Mouse (Mus musculus): ENCODE data around the gene Atp6v0d1. TPM values are rescaled to one million over a fixed set of nuclear protein-coding genes. Genes with fewer than 3 reads are reported as not detected.

Gene Atp6v0d1
- polyA plus RNA-seq, 1 experiment from 2014 or later = 64.5 TPM

DNA sequence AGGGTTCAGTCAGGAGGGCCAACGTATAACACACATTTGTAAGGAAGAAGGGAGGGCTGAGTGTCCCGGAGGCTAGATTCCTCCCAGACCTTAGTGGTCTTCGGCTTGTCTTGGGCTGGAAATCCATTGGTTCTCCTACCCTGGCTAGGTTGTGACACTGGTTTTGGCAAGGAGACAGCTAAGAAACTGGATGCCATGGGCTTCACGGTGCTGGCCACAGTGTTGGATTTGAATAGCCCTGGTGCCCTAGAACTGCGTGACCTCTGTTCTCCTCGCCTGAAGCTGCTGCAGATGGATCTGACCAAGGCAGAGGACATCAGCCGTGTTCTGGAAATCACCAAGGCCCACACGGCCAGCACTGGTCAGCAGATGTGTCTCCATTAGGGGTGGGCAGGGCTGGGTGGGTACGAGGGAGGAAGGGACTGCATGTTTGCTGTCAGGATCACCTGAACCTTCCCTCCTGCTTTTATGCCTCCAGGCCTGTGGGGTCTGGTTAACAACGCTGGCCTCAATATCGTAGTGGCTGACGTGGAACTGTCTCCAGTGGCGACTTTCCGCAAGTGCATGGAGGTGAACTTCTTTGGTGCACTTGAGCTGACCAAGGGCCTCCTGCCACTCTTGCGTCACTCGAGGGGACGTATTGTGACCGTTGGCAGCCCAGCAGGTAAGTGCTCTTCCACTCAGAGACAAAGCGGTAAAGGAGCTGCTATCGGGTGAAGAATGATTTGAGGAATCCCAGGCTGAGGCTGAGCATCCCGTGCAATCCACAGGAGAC is 43.7 kb downstream of the Atp6v0d1 start:
- Histone ChIP-seq H3K4me2 (ENCODE audit: low read length) (no peak overlapping the region), H3K4me3 (ENCODE audit: control insufficient read depth in 1 of 2, insufficient read depth in 1 of 2, low read depth in 1 of 2, low read length in 2 of 2) (no peak overlapping the region), H3K4me1 (ENCODE audit: control insufficient read depth in 2 of 2, insufficient read depth in 2 of 2, low read length in 2 of 2) (peaks cover 6 to 21% of the 10 kb centered on the region in 2 experiments; a peak in 3 of 4 replicates), H3K36me3 (ENCODE audit: control insufficient read depth, insufficient read depth, low read length) (peaks cover 40% of the 10 kb centered on the region), H3K27me3 (ENCODE audit: control insufficient read depth, insufficient read depth, low read length) (peaks cover 23% of the 10 kb centered on the region), H3K9me3 (ENCODE audit: control insufficient read depth, low read length) (no peaks in the 10 kb centered on the region), H3K9ac (ENCODE audit: low read length) (no peak overlapping the region), H3K27ac (replicated peaks in 1 of 2; ENCODE audit: control insufficient read depth in 1 of 2, insufficient read depth in 1 of 2, low read depth in 2 of 2, low read length in 2 of 2) (no peak overlapping the region)
- 79% methylated on average over 21 of the region's 21 CpGs for WGBS
- no peak for ATAC-seq (ENCODE audit: insufficient number of reproducible peaks, insufficient read depth, low FRiP score, low read depth)

DNA sequence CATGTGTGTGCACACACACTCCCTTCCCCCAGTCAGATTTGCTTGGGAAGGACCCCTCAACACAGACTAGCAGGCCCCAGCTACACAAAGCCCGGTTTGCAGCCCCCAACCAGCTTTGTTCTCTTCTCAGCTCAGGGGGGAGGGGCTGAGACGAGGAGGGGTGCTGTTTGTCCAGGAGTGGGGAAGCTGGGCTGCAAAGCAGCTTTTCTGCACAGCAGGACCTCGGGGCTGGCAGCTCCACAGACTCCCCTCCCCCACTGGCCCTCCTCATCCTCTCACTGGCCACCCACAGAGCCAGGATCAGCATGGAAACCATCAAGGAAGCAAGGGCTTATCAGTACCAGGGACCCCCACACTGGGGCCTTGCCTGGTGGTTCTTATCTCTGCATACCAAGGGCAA is 44.8 kb downstream of the Atp6v0d1 start:
- ATAC-seq (ENCODE audit: insufficient number of reproducible peaks, insufficient read depth, low FRiP score, low read depth) = no peak
- H3K9ac ChIP-seq (ENCODE audit: low read length) = no peak overlapping the region
- no peak overlapping the region for H3K27ac ChIP-seq (replicated peaks in 1 of 2; ENCODE audit: control insufficient read depth in 1 of 2, insufficient read depth in 1 of 2, low read depth in 2 of 2, low read length in 2 of 2)
- no peak overlapping the region for H3K4me3 ChIP-seq (ENCODE audit: control insufficient read depth in 1 of 2, insufficient read depth in 1 of 2, low read depth in 1 of 2, low read length in 2 of 2)
- H3K4me2 ChIP-seq (ENCODE audit: low read length) = no peak overlapping the region
- no peaks in the 10 kb centered on the region for H3K9me3 ChIP-seq (ENCODE audit: control insufficient read depth, low read length)
- peaks cover 9 to 24% of the 10 kb centered on the region in 2 experiments; a peak in 3 of 4 replicates for H3K4me1 ChIP-seq (ENCODE audit: control insufficient read depth in 2 of 2, insufficient read depth in 2 of 2, low read length in 2 of 2)
- H3K36me3 ChIP-seq (ENCODE audit: control insufficient read depth, insufficient read depth, low read length) = peaks cover 34% of the 10 kb centered on the region
- peaks cover 35% of the 10 kb centered on the region for H3K27me3 ChIP-seq (ENCODE audit: control insufficient read depth, insufficient read depth, low read length)
- WGBS = 3% methylated on average over 3 of the region's 3 CpGs

DNA sequence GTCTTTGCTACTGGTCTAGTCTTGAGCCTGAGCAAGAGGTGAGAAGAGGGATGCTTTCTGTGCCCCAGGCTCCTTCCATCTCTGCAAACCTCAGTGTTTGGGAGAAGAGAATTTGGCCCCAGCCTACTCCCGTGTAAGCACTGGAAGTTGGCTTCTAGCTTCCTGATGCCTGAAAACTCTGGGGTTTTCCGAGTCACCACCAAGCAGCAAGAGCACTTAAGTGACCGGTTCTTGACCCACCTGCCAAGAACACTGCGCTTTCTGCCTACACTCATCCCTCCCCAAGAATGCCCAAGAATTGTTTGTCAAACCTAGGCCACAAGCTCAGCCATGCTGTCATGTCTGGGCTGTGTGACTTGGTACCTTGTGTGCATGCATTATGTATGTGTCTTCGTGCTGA is 45.3 kb downstream of the Atp6v0d1 start:
- Histone ChIP-seq H3K27me3 (ENCODE audit: control insufficient read depth, insufficient read depth, low read length) (peaks cover 35% of the 10 kb centered on the region), H3K9ac (ENCODE audit: low read length) (no peak overlapping the region), H3K4me1 (ENCODE audit: control insufficient read depth in 2 of 2, insufficient read depth in 2 of 2, low read length in 2 of 2) (peaks cover 10 to 24% of the 10 kb centered on the region in 2 experiments; a peak in 3 of 4 replicates), H3K27ac (replicated peaks in 1 of 2; ENCODE audit: control insufficient read depth in 1 of 2, insufficient read depth in 1 of 2, low read depth in 2 of 2, low read length in 2 of 2) (no peak overlapping the region), H3K9me3 (ENCODE audit: control insufficient read depth, low read length) (no peaks in the 10 kb centered on the region), H3K4me2 (ENCODE audit: low read length) (no peak overlapping the region), H3K36me3 (ENCODE audit: control insufficient read depth, insufficient read depth, low read length) (peaks cover 33% of the 10 kb centered on the region), H3K4me3 (ENCODE audit: control insufficient read depth in 1 of 2, insufficient read depth in 1 of 2, low read depth in 1 of 2, low read length in 2 of 2) (no peak overlapping the region)
- 43% methylated on average over 5 of the region's 5 CpGs for WGBS
- ATAC-seq (ENCODE audit: insufficient number of reproducible peaks, insufficient read depth, low FRiP score, low read depth) = no peak

DNA sequence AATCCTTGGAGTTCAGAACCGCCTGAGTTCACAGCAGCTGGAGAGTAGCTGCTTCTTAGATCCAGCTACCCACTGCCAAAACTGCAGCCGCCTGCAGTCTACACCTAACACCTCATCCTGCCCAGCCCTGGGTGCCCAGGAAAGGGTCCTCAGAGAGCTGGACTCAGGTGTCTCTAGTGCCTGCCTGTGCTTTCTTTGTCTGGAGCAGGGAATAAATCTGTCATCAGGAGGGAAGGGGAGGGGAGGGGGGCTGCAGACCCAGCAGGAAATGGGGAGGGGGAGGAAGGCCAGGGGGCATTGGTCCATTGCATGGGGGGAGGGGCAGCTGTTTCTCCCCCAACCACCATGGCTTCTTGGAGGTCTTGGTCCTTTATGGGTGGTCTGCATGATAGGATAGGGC is 46.3 kb downstream of the Atp6v0d1 start:
- Histone ChIP-seq H3K27me3 (ENCODE audit: control insufficient read depth, insufficient read depth, low read length) (peaks cover 35% of the 10 kb centered on the region), H3K4me3 (ENCODE audit: control insufficient read depth in 1 of 2, insufficient read depth in 1 of 2, low read depth in 1 of 2, low read length in 2 of 2) (peak overlapping the region in 1 of 2 experiments; percentile 58; a peak in 1 of 4 replicates), H3K36me3 (ENCODE audit: control insufficient read depth, insufficient read depth, low read length) (peaks cover 24% of the 10 kb centered on the region), H3K27ac (replicated peaks in 1 of 2; ENCODE audit: control insufficient read depth in 1 of 2, insufficient read depth in 1 of 2, low read depth in 2 of 2, low read length in 2 of 2) (no peak overlapping the region), H3K4me1 (ENCODE audit: control insufficient read depth in 2 of 2, insufficient read depth in 2 of 2, low read length in 2 of 2) (peaks cover 12 to 24% of the 10 kb centered on the region in 2 experiments; a peak in 3 of 4 replicates), H3K9ac (ENCODE audit: low read length) (no peak overlapping the region), H3K4me2 (ENCODE audit: low read length) (peak overlapping the region; percentile 98; the same call in 1 of the 2 replicates), H3K9me3 (ENCODE audit: control insufficient read depth, low read length) (no peaks in the 10 kb centered on the region)
- ATAC-seq (ENCODE audit: insufficient number of reproducible peaks, insufficient read depth, low FRiP score, low read depth) = no peak
- WGBS = 14% methylated on average over 2 of the region's 2 CpGs

DNA sequence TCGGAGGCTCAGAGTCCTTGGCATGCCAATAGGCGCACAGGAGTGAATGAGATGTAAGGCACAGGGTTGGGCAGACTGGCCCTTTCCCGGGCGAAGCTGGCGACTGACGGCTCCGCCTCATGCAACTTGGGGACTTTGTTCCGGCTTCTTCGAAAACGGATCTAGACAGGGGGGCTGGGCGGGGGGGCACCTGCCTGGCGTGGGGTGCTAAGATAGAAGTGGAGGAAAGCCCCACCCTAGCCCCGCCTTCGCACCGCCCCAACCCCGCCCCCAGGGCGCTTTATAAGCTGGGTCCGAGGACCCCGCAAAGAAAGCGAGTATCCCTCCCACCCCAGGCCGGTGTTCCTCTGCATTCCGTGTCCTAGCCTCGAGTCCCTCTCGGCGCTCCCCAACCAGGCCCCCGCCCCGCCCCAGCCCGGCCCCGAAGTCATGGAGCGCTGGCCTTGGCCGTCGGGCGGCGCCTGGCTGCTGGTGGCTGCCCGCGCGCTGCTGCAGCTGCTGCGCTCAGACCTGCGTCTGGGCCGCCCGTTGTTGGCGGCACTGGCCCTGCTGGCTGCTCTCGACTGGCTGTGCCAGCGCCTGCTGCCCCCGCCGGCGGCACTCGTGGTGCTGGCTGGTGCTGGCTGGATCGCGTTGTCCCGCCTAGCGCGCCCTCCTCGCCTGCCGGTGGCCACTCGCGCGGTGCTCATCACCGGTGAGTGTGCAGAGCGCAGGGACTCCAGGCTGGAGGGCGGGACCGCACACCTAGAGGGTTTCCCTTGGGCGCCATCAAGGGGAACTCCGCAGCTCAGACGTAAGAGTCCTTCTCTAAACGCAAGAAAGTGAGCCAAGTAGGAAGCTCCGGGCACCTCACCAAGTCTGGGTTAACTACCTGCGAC is 47.2 kb downstream of the Atp6v0d1 start, which contains the start of gene Hsd11b2:
Gene Hsd11b2, plus strand, starts transcription at position 320 of the 878 bp plus-strand sequence.
- Histone ChIP-seq H3K27me3 (ENCODE audit: control insufficient read depth, insufficient read depth, low read length) (peaks cover 35% of the 10 kb centered on the region), H3K9ac (ENCODE audit: low read length) (peak within 1 kb of the TSS; percentile 68), H3K4me1 (ENCODE audit: control insufficient read depth in 2 of 2, insufficient read depth in 2 of 2, low read length in 2 of 2) (peaks cover 13 to 24% of the 10 kb centered on the region in 2 experiments; a peak in 3 of 4 replicates), H3K36me3 (ENCODE audit: control insufficient read depth, insufficient read depth, low read length) (peaks cover 16% of the 10 kb centered on the region), H3K9me3 (ENCODE audit: control insufficient read depth, low read length) (no peaks in the 10 kb centered on the region), H3K27ac (replicated peaks in 1 of 2; ENCODE audit: control insufficient read depth in 1 of 2, insufficient read depth in 1 of 2, low read depth in 2 of 2, low read length in 2 of 2) (no peak within 1 kb of the TSS), H3K4me3 (ENCODE audit: control insufficient read depth in 1 of 2, insufficient read depth in 1 of 2, low read depth in 1 of 2, low read length in 2 of 2) (peak within 1 kb of the TSS; percentile 49 to 58), H3K4me2 (ENCODE audit: low read length) (peak within 1 kb of the TSS; percentile 98)
- no peak for ATAC-seq (ENCODE audit: insufficient number of reproducible peaks, insufficient read depth, low FRiP score, low read depth)
- WGBS = under 1% methylated on average over 57 of the region's 68 CpGs

DNA sequence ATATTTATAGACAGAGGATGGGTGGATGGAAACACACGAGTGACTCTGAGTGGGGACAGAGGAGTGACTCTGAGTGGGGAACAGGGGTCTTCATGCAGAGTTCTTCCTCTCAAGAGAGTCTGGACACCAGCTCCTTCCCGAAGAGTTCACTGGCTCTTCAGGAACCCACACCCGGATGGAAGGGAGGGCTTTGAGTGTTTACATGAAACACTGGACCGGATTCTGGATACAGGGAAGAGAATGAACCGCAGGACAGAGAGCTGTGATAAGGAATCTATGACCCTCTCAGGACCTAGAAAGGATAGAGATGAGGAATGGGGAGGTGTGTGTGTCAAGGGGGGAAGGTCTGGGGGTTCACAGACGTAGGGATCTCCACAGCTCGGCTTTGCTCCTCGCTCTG is 48.5 kb downstream of the Atp6v0d1 start:
- peaks cover 6% of the 10 kb centered on the region; the same call in 1 of the 2 replicates for H3K36me3 ChIP-seq (ENCODE audit: control insufficient read depth, insufficient read depth, low read length)
- H3K27me3 ChIP-seq (ENCODE audit: control insufficient read depth, insufficient read depth, low read length) = peaks cover 35% of the 10 kb centered on the region
- H3K27ac ChIP-seq (replicated peaks in 1 of 2; ENCODE audit: control insufficient read depth in 1 of 2, insufficient read depth in 1 of 2, low read depth in 2 of 2, low read length in 2 of 2) = no peak overlapping the region
- H3K9me3 ChIP-seq (ENCODE audit: control insufficient read depth, low read length) = no peaks in the 10 kb centered on the region
- H3K9ac ChIP-seq (ENCODE audit: low read length) = no peak overlapping the region
- ATAC-seq (ENCODE audit: insufficient number of reproducible peaks, insufficient read depth, low FRiP score, low read depth) = no peak
- WGBS = 34% methylated on average over 8 of the region's 8 CpGs
- no peak overlapping the region for H3K4me3 ChIP-seq (ENCODE audit: control insufficient read depth in 1 of 2, insufficient read depth in 1 of 2, low read depth in 1 of 2, low read length in 2 of 2)
- no peak overlapping the region for H3K4me2 ChIP-seq (ENCODE audit: low read length)
- H3K4me1 ChIP-seq (ENCODE audit: control insufficient read depth in 2 of 2, insufficient read depth in 2 of 2, low read length in 2 of 2) = peaks cover 13 to 24% of the 10 kb centered on the region in 2 experiments; a peak in 3 of 4 replicates

DNA sequence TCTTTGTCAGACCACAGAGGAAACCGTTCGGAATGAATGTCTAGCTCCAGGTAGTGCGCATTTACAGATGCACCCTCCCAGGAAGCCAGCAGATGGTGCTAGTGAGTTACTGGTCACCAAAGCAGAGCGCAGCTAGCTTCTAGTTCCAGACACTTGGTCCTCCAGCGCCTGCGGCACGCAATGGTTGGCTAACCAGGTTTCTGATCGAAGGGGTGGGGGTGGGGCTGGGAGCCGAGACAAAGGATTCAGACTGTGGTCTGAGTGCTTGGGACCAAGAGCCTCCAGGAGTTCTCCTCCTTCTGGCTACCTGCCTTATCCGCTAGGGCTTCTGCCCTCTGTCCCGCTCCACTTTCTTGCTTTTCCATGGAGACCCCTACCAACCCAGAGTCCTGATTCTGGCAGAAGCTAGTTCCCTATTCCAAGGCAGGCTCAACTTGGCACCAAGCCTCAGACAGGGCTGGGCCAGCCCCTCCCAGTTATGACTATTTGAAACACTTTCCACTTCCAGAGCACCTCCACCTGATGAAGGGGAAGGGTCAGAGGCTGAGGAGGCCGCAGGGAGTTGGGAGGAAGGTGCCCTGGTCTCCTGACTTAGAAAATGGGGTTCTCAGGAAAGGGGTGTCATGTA is 49.7 kb downstream of the Atp6v0d1 start:
- Histone ChIP-seq H3K27me3 (ENCODE audit: control insufficient read depth, insufficient read depth, low read length) (peaks cover 35% of the 10 kb centered on the region), H3K27ac (replicated peaks in 1 of 2; ENCODE audit: control insufficient read depth in 1 of 2, insufficient read depth in 1 of 2, low read depth in 2 of 2, low read length in 2 of 2) (no peak overlapping the region), H3K9ac (ENCODE audit: low read length) (no peak overlapping the region; the same call in 1 of the 2 replicates), H3K36me3 (ENCODE audit: control insufficient read depth, insufficient read depth, low read length) (no peaks in the 10 kb centered on the region), H3K4me2 (ENCODE audit: low read length) (peak overlapping the region; percentile 54), H3K4me3 (ENCODE audit: control insufficient read depth in 1 of 2, insufficient read depth in 1 of 2, low read depth in 1 of 2, low read length in 2 of 2) (no peak overlapping the region), H3K4me1 (ENCODE audit: control insufficient read depth in 2 of 2, insufficient read depth in 2 of 2, low read length in 2 of 2) (peaks cover 12 to 24% of the 10 kb centered on the region in 2 experiments; a peak in 3 of 4 replicates), H3K9me3 (ENCODE audit: control insufficient read depth, low read length) (no peaks in the 10 kb centered on the region)
- WGBS = 14% methylated on average over 12 of the region's 12 CpGs
- ATAC-seq (ENCODE audit: insufficient number of reproducible peaks, insufficient read depth, low FRiP score, low read depth) = no peak

Data from heart, embryonic 14.5 days (tissue).